19 mouse cellular contexts compared by ENCODE assay signal in genomic region chr4:16230370-16230769, GRCm38 (mm10).
DNase-seq lines count a peak whose midpoint lies in the region; ATAC-seq and TF ChIP-seq lines count a peak whose summit lies in the region.
"Had no signal": no experiment of that assay in that cellular context is flagged by ENCODE, and none has a peak within 500 bp of the region (broad histone marks: within the 10 kb centered on the region; RNA-seq: fewer than 3 reads in every experiment).

No protein-coding gene starts in this region.

- intact Hi-C loops in heart, postnatal 14 days (cut with DNase I): loop anchor here (5.0 kb wide), 1 partner anchor 243 kb away; no protein-coding TSS in a partner anchor

- no peak overlapping the region for H3K27ac ChIP-seq in kidney, embryonic 14.5 days (ENCODE audit: low read depth, low read length)
- H3K27ac ChIP-seq in kidney, adult 2 months (ENCODE audit: insufficient read depth, low read depth, low read length): no peak overlapping the region

- no peaks in the 10 kb centered on the region for H3K9me3 ChIP-seq in kidney, embryonic 14.5 days (ENCODE audit: control insufficient read depth, low read length)
- H3K9me3 ChIP-seq: G1E had no signal

- no peaks in the 10 kb centered on the region for H3K4me1 ChIP-seq in kidney, embryonic 14.5 days (ENCODE audit: control insufficient read depth, insufficient read depth, low read length)
- H3K4me1 ChIP-seq in kidney, adult 2 months (ENCODE audit: control insufficient read depth, insufficient read depth, low read length): no peaks in the 10 kb centered on the region

- peak; percentile 57; the same call in 1 of the 2 replicates for ATAC-seq in kidney, embryonic 14.5 days (ENCODE audit: low FRiP score, low TSS enrichment)
- ATAC-seq: activated CD4-positive, CD25-positive, alpha-beta regulatory T cell, adult 4 months; CD4-positive, CD25-positive, alpha-beta regulatory T cell, adult 4 months; Patski had no signal

- no peaks in the 10 kb centered on the region for H3K36me3 ChIP-seq in kidney, embryonic 14.5 days (ENCODE audit: control insufficient read depth, insufficient read depth, low read length)
- no peaks in the 10 kb centered on the region for H3K36me3 ChIP-seq in kidney, adult 2 months (ENCODE audit: control insufficient read depth, insufficient read depth, low read length)
- H3K36me3 ChIP-seq: G1E had no signal

- H3K27me3 ChIP-seq in kidney, embryonic 14.5 days (ENCODE audit: control insufficient read depth, insufficient read depth, low read length): no peaks in the 10 kb centered on the region
- H3K27me3 ChIP-seq in kidney, adult 2 months (replicated peaks; ENCODE audit: control insufficient read depth, insufficient read depth, low read length): no peaks in the 10 kb centered on the region
- H3K27me3 ChIP-seq: CH12.LX, Patski had no signal

- no peak overlapping the region for H3K4me3 ChIP-seq in kidney, embryonic 14.5 days (ENCODE audit: low read length)
- H3K4me3 ChIP-seq in kidney, adult 2 months (ENCODE audit: insufficient read depth, low read depth, low read length): no peak overlapping the region

- no peak overlapping the region for H3K9ac ChIP-seq in kidney, embryonic 14.5 days (ENCODE audit: low read depth, low read length)

- TF ChIP-seq CTCF in kidney, adult 2 months (conservative IDR thresholded peaks at IDR 0.05; ENCODE audit: insufficient read depth, insufficient read length, low read depth, low read length): no peak

- no peak overlapping the region for H3K4me2 ChIP-seq in kidney, embryonic 14.5 days (replicated peaks; ENCODE audit: low read depth, low read length)

- DNase-seq in heart, adult 11 months: peak; percentile 79
- no peak for DNase-seq in heart, postnatal 14 days
- no peak for DNase-seq in kidney, adult 2 months
- DNase-seq: adrenal gland, adult 2 months; adrenal gland, adult 8-10 months; adrenal gland, postnatal 10 days; adrenal gland, postnatal 14 days; adrenal gland, postnatal 25 days; adrenal gland, postnatal 36 days; B cell, adult 2 months; cerebellum, adult 11 months; cerebellum, adult 11-12 months; cerebellum, adult 18-20 months had no signal

- TF ChIP-seq POLR2A in kidney, adult 2 months (IDR thresholded peaks at IDR 0.05; ENCODE audit: low read depth, low read length): no peak

- 88% methylated on average over 1 of the region's 1 CpGs for WGBS in kidney, embryonic 14.5 days
- WGBS in kidney, adult 2 months: 96% methylated on average over 1 of the region's 1 CpGs
